Mouse (Mus musculus) cerebellum, adult 2 months (tissue): ENCODE results near the gene Troap. TPM values are rescaled to one million over a fixed set of nuclear protein-coding genes. Genes with fewer than 3 reads are reported as not detected.

Experiments
- DNase-seq, 2 experiments: peaks; one replicate each; pipeline ENCODE4 v3.0.0; 2021
- H3K27ac ChIP-seq: fragments of 200-500 bp; 2 replicates; pipeline ENCODE4 v1.5.1; 2012; ENCODE audit warnings: low read length, control low read depth, inconsistent platforms; ENCODE audit not compliant: insufficient read depth
- H3K27me3 ChIP-seq: fragments of 200-500 bp; 2 replicates; pipeline ENCODE4 v1.6.1; 2012; ENCODE audit warnings: inconsistent platforms, mild to moderate bottlenecking, low read length, moderate library complexity; ENCODE audit not compliant: control insufficient read depth, insufficient read depth
- H3K4me1 ChIP-seq: fragments of 200-500 bp; 2 replicates; pipeline ENCODE4 v1.6.1; 2011; ENCODE audit warnings: low read length; ENCODE audit not compliant: control insufficient read depth, insufficient read depth
- H3K4me3 ChIP-seq: fragments of 200-500 bp; replicated peaks from 2 replicates; pipeline ENCODE3; 2011; ENCODE audit warnings: mild to moderate bottlenecking, low read depth, low read length, control low read depth; ENCODE audit not compliant: insufficient read depth
- CTCF ChIP-seq: fragments of 200-500 bp; IDR thresholded peaks from 2 replicates; pipeline ENCODE4 v1.5.1; 2011; ENCODE audit warnings: low read depth, mild to moderate bottlenecking, control low read depth, low read length, moderate library complexity, borderline replicate concordance; ENCODE audit not compliant: insufficient read depth
- POLR2A ChIP-seq: fragments of 200-500 bp; IDR thresholded peaks from 2 replicates; pipeline ENCODE4 v1.6.1; 2011; ENCODE audit warnings: low read length, control low read depth, borderline replicate concordance; ENCODE audit not compliant: insufficient read depth
- WGBS: fragments of 180-500 bp; shearing (Covaris S2); methylation state at CpG from one replicate; pipeline ENCODE4 v1.1.7; 2018; 5-methylcytosine and 5-hydroxymethylcytosine counted together
- polyA plus RNA-seq: library from polyadenylated mRNA; depleted of rRNA; stranded (reverse); fragments of >200 nt; gene quantifications from 2 replicates; pipeline ENCODE4 v1.2.3, GENCODE M21; 2012; rRNA removed

Troap gene
- polyA plus RNA-seq, result 0.07 and 0.22 TPM in 2 replicates

- Histone ChIP-seq H3K27ac (peak within 1 kb of the TSS; percentile 87), H3K27me3 (no peaks in the 10 kb centered on the region), H3K4me1 (peaks cover 3% of the 10 kb centered on the region; the same call in 1 of the 2 replicates), H3K4me3 (peak within 1 kb of the TSS; percentile 80)
- WGBS, result 25% methylated on average over 9 of the region's 9 CpGs
- TF ChIP-seq CTCF (no peak), POLR2A (no peak)
- DNase-seq, result no peak
Observed at GRCm38 (mm10) chr15:99074019-99074599, at the start of gene Troap. Gene Troap (plus strand): TSS chr15:99074575.

- TF ChIP-seq CTCF (peak; percentile 64), POLR2A (no peak)
- H3K27ac ChIP-seq, result no peak overlapping the region
- DNase-seq, result peak; percentile 51 to 72
- H3K4me3 ChIP-seq, result no peak overlapping the region
- H3K27me3 ChIP-seq, result no peaks in the 10 kb centered on the region; the same call in 1 of the 2 replicates
- H3K4me1 ChIP-seq, result peaks cover 3% of the 10 kb centered on the region; the same call in 1 of the 2 replicates
- WGBS, result 16% methylated on average over 7 of the region's 8 CpGs
Observed at GRCm38 (mm10) chr15:99024668-99025314, 49.6 kb upstream of the Troap start.

- Histone ChIP-seq H3K27ac (no peak overlapping the region), H3K27me3 (no peaks in the 10 kb centered on the region; the same call in 1 of the 2 replicates), H3K4me3 (no peak overlapping the region), H3K4me1 (peaks cover 7% of the 10 kb centered on the region; the same call in 1 of the 2 replicates)
- no peak for DNase-seq
- 68% methylated on average over 13 of the region's 13 CpGs for WGBS
- TF ChIP-seq CTCF (no peak), POLR2A (no peak)
Observed at GRCm38 (mm10) chr15:99025414-99025813, 49.0 kb upstream of the Troap start.

GRCm38 (mm10) chr15:99026259-99026658, 48.1 kb upstream of the Troap start:
- WGBS, result 61% methylated on average over 4 of the region's 4 CpGs

GRCm38 (mm10) chr15:99027116-99027515, 47.3 kb upstream of the Troap start:
- Histone ChIP-seq H3K4me1 (peaks cover 7% of the 10 kb centered on the region; the same call in 1 of the 2 replicates), H3K27me3 (no peaks in the 10 kb centered on the region; the same call in 1 of the 2 replicates), H3K27ac (no peak overlapping the region), H3K4me3 (no peak overlapping the region)
- TF ChIP-seq CTCF (no peak; the same call in 1 of the 2 replicates), POLR2A (no peak)
- WGBS, result 65% methylated on average over 5 of the region's 5 CpGs
- no peak for DNase-seq

More at GRCm38 (mm10) chr15:99026259-99026658, 48.1 kb upstream of the Troap start:
- DNase-seq, result no peak
- no peak overlapping the region for H3K4me3 ChIP-seq
- H3K27me3 ChIP-seq, result no peaks in the 10 kb centered on the region; the same call in 1 of the 2 replicates
- TF ChIP-seq POLR2A (no peak), CTCF (peak; percentile 37; the same call in 1 of the 2 replicates)
- no peak overlapping the region for H3K27ac ChIP-seq
- peaks cover 7% of the 10 kb centered on the region; the same call in 1 of the 2 replicates for H3K4me1 ChIP-seq

- Histone ChIP-seq H3K27me3 (no peaks in the 10 kb centered on the region; the same call in 1 of the 2 replicates), H3K27ac (no peak overlapping the region), H3K4me1 (peaks cover 7% of the 10 kb centered on the region; the same call in 1 of the 2 replicates), H3K4me3 (no peak overlapping the region)
- 16% methylated on average over 10 of the region's 10 CpGs for WGBS
- no peak for TF ChIP-seq POLR2A
- TF ChIP-seq CTCF, result no peak
- no peak for DNase-seq
Observed at GRCm38 (mm10) chr15:99028874-99029458, 45.4 kb upstream of the Troap start.

- 2% methylated on average over 52 of the region's 52 CpGs for WGBS
- Histone ChIP-seq H3K27me3 (no peaks in the 10 kb centered on the region; the same call in 1 of the 2 replicates), H3K4me1 (peaks cover 7% of the 10 kb centered on the region; the same call in 1 of the 2 replicates), H3K27ac (no peak within 1 kb of the TSS), H3K4me3 (no peak within 1 kb of the TSS)
- TF ChIP-seq POLR2A (no peak), CTCF (no peak)
- peak in 1 of 2 experiments; percentile 12 for DNase-seq
Observed at GRCm38 (mm10) chr15:99029619-99030584, 44.5 kb upstream of the Troap start, which contains the start of gene Tuba1c. Gene Tuba1c (plus strand): TSS chr15:99029891.
